Mouse (Mus musculus): ENCODE results near the gene Gm17657.
"Not testable (repeated sequence)": the region's sequence is repeated elsewhere in the genome, so short reads cannot be mapped to it uniquely, and the experiment has no call there.

The Gm17657 gene

DNA sequence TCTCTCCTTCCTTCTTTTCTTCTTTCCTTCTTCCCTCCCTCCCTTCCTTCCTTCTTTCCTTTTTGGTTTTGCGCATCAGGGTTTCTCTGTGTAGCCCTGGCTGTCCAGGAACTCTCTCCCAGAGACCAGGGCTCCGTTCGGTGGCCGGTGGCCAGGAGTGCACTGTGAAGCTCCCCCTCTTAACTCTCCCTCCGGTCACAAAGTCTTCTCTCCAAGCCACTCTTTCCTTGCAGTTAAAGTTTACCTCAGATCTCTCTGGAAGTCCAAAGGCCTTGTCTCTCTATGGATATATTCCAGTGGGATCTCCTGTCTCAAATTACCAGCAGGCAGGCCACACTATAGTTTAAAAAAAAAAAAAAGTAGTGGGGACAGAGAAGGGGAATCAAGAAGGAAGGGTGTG lies 4.2 kb downstream of the Gm17657 start:
- no peak for DNase-seq

DNA sequence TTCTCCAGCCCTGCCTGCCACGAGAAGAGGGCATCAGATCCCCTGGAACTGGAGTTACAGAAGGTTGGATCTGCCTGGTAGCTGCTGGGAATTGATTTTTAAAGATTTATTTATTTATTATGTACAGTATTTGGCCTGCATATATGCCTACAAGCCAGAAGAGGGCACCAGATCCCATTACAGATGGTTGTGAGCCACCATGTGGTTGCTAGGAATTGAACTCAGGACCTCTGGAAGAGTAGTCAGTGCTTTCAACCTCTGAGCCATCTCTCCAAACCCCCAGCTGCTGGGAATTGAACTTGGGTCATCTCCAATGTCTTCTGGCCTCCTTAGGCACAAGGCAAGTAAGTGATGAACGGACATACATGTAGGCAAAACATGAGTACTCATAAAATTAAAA lies 5.4 kb downstream of the Gm17657 start:
- no peak for DNase-seq

DNA sequence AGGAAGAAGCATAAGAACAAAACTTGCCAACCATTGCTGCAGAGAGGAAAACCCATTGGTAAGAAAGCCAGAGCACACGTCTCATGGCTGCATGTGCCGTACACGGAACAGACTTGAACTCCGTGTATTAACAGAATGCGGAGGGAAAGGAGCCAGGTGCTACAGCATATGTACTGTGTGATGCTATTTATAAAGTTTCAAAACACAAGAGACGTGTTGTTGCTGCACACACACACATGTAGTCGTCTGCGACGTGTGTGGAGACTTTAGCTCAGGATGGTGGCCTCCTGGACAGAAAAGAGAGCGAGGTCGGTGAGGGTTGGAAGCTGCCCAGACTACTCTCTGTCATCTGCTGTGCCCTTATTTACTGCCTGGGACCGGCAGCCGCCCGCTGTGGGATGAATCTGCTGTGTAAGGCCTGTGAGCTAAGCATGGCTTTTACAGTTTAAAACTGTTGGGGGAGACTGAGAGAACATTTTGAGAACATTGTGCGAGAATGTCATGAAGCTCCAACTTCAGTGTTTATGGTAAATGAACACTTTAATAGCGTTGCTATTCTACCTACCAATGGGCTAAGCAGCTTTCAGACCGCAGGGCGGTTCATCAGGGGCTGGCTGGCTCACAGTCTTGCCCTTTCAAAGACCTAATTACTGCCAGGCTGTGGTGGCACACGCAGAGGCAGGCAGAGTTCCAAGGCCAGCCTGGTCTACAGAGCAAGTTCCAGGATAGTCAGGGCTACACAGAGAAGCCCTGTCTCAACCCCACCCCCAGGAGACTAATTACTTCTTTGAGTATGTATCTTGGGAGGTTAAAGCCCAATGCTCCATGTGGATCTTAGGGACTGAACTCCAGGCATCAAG lies 6.4 kb downstream of the Gm17657 start:
- DNase-seq, result peak; percentile 46

DNA sequence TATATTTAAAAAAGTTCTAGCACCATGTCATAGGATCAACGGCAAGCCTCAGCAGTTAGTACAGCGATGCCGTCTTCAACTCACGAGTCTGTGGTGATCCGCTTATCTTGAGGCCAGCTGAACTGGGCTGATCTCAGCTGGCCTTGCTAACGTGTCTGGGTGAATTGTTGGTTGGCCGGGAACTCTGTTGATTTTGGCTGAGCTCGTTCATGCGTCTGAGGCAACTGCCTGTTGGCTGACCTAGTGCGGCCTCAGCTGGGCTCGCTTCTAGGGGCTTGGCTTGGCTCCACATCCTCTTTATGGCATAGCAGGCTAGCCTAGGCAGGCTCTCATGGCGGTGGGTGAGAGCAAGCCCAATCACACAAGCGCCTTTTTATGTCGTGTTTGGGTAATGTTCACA lies 8.0 kb downstream of the Gm17657 start:
- peak; percentile 48 for DNase-seq

DNA sequence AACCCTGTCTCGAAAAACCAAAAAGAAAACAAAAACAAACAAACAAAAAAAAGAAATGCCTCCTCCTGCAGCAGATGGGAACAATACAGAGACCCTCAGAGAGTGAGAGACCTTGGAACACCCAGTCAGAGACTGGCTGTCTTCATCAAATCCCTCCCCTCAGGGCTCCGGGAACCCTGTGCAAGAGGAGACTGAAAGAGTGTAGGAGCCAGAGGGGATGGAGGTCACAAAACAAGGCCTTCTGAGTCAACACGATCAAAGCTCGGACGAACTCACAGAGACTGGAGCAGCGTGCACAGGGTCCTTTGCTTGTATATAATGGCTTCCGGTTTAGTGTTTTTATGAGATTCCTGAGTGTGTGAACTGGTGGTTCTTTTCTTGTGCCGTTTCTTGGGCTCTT lies 9.0 kb downstream of the Gm17657 start:
- DNase-seq, result no peak

DNA sequence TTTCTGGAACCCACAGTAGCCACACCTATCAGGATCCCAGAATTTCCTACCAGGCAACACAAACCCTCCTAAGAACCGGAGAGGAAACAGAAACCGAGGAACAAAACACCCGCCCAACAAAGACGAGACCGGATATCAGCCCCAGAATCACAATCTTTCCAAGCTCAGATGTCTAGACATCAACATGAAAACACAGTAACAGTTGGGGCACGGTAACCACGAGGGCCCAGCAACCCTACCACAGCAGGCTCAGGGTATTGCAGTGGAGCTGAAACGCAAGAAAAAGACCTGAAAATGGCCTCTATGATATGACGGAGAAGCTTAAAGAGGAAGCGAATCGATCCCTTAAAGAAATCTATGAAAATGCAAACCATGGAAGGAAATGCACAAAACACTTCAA lies 15.6 kb downstream of the Gm17657 start:
- DNase-seq, result no peak

DNA sequence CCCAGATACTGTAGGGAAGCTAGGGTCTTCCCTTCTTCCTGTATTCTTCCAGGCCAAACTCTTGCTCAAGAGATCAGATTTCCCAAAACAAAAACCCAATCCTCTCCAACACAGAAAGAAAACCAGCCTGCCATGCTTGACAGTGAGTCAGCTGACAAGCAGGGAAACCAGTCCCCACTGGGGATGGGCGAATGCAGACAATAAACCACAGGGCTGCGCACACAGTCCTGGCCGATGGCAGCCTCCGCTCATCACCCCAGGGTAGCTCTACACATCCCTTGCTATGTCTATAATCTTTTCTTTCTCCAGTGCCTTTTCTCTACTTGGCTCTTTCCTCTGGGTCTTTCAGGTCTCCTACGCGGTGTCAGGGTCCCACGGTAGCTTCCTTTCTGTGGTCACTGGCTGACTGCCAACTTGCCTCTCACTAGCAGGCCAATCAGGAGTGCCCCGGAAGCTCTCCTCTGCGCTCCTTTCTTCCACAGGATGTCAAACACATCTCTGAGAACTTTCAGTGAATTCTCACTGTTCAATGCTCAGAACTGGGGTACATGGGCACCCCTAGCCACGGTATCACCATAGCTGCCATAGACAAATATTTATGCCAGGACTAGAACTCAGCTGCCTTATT lies 17.6 kb downstream of the Gm17657 start:
- no peak for DNase-seq

DNA sequence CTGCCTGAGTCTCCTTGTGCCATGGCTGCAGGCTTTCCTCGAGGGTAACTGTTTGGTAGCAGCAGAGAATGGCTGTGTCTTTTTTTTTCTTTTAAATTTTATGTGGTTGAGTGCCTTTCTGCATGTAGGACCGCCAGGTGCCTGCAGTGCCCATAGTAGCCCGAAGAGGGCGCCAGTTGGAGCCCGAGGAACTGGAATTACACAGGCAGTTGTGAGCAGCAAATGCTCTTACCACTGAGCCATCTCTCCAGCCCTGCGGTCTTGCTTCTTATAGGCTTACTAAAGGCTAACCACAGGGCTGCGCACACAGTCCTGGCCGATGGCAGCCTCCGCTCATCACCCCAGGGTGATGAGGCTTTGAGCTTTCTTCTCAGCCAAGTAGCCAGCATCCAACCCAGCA lies 18.2 kb downstream of the Gm17657 start:
- DNase-seq, result no peak

DNA sequence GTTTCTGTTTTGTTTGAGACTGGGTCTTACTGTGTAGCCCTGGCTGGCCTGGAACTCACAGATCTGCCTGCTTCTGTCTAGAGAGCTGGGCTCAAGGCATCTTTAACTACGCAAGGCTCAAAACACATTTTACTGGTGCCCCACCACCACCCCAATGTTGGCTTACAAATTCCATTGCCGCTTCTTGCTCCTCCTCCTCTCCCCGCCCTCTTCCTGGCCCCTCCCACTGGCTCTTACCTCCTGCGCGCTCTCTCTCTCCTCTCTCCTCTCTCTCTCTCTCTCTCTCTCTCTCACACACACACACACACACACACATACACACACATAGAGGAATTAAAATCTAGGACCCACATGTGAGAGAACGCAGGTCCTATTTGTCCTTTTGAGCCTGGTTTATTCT lies 18.9 kb downstream of the Gm17657 start:
- DNase-seq, result no peak

DNA sequence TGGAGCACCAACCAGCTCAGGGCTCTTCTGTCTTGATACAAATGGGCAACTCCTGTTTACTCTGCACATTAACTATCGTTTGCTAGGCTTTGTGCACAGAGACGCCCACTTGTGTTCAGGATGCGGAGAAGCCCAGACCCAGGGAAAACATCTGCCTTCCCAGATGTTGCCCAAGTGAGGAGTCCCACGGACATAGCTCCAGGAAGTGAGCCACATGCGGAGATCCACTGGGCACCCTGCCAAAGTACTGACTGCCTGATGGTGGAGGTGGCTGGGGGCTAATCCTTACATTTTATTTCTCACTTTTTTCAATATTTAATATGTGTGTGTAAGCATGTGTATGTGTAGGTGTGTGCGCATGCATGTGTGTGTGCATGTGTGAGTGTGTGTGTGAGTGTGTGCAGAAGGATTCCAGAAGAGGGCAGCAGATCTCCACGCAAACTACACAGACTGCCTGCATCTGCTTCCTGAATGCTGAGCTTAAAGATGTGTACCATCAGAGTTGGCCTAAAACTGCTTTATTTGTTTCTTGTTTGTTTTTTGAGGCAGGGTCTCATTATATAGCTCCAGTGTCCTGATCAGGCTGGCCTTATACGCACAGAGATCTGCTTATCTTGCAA lies 20.8 kb downstream of the Gm17657 start:
- no peak for DNase-seq

DNA sequence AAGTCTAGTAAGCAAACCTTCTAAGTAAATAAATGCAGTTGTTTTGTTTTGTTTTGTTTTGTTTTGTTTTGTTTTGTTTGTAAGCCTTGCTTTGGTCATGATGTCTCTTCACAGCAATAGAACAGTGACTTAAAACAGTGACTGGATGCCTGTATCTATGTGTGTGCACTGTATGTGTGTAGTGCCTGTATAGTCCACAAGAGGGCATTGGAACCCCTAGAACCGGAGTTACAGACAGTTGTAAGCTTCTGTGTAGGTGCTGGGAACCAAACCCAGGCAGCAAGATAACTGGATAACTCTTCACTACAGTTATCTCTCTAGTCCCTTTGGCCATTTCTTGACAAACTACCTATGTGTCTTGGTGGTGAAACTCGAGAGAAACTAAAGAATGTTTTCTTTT lies 23.8 kb downstream of the Gm17657 start:
- DNase-seq, result no peak

DNA sequence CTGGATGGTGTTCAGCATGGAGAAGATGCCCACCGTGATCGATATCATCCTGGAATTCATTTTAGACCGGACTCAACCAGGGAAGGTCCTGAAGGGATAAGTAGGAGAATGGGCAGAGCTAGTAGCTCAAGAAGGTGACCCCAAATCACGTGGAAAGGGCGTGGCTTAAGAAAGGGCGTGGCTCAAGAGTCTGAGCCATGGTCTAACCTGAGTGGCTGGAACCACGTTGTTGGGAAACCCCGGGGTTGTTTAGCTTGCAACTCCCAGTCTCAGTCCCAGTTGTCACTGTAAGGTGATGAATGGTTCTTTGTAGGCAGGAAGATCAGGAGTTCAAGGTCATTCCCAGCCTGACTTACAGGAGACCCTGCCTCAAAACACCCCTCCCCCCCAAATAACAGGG lies 29.7 kb downstream of the Gm17657 start:
- no peak for DNase-seq

DNA sequence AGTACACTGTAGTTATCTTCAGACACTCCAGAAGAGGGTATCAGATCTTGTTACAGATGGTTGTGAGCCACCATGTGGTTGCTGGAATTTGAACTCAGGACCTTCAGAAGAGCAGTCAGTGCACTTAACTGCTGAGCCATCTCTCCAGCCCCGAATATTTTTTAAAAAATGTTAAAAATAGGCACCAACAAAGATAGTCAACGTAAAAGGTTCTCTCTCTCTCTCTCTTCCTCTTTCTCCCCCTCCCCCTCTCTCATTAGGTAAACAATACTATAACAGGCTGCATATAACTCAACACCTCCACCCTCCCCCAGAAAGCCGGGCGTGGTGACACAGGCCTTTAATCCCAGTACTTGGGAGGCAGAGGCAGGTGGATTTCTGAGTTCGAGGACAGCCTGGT lies 30.8 kb downstream of the Gm17657 start:
- DNase-seq, result not testable (repeated sequence)

DNA sequence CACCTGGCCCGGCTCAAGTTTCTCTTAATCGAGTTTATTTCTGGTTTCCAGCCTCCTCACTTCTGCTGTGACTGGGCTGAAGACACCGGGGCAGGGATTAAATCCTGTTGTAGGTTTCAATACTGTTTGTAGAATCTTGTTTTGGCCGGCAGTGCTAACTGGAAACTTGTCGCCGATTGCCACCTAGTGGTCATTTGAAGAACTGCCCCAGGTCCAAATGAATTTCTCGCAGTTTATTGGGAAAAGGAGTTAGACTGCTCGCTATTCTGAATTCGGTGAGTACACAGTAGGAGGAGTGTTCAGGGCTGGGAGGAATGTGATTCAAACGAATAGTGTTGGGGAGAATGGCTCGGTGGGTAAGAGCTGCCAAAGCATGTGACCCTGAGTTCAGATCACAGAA lies 35.0 kb downstream of the Gm17657 start:
- peak; percentile 85 for DNase-seq

DNA sequence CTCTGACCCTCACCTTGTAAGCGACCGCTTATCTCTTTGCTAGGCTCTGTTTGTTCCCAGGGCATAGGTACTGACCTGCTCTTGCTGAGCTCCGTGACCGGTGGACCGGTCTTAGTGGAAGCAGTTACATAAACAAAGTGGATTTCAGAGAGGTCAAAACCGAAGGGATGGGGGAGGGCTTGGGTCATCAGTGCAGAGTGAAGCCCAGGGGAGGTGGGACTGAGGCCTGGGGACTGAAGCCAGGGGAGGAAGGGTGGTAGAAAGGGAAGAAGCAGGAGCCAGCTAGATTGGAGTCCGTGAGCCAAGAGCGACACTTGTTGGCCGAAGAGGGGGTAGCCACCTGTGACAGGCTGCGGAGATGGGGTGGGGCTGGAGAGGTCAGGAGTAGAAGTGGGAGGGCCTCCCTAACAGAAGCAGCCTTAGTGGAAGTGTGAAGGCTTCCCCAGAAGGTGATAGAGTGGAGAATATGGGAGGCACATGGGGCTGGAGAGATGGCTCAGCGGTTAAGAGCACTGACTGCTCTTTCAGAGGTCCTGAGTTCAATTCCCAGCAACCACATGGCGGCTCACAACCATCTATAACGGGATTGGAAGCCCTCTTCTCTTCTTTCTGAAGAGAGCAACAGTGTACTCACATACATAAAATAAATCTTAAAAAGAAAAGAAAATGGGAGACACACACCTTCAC lies 36.3 kb downstream of the Gm17657 start:
- DNase-seq, result no peak

DNA sequence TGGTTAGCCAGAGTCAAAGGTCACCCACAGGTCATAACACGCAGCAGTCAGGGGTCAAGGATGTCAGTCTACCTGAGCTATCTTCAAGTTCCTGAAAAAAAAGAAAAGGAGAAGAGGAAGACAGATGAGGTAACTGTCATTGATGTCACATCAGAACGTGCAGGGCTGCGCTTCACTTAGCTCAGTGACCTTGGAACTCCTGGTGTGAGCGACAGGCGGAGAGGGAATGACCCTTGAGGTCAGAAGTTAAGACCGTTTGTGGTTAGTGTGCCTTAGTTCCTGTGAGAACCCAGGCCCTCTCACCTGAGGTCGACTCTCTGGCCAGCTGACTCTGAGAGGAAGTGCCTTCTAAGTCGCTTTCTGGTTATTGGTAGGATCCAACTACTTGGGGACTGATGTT lies 38.7 kb downstream of the Gm17657 start:
- DNase-seq, result no peak

DNA sequence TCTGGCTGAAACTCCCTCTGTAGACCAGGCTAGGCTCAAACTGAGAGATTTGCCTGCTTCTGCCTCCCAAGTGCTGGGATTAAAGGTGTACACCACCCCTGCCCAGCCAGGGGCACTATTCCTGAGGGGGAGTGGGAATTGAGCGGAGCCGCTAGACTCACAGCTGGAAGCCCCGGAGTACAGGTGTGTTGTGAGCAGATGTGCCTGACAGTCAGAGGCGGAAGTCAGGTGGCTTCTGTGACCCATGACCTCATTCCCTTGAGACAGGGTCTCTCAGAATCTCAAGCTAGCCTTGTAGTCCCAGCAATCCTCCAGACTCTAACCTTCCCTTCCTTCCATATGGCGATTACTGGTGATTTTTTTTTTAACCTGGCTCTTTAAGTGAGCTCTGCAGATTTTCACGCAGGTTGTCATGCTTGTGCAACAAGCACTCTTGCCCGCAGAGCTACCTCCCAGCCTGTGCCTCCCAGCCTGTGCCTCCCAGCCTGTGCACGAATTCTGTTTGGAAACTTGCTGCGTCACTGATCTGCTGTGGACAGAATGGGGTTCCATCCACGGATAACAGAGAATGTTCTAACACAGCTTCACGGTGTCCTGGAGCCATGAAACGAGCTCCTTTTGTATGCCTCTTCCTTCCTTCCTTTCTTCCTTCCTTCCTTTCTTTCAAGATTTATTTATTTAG lies 40.4 kb downstream of the Gm17657 start:
- DNase-seq, result no peak

DNA sequence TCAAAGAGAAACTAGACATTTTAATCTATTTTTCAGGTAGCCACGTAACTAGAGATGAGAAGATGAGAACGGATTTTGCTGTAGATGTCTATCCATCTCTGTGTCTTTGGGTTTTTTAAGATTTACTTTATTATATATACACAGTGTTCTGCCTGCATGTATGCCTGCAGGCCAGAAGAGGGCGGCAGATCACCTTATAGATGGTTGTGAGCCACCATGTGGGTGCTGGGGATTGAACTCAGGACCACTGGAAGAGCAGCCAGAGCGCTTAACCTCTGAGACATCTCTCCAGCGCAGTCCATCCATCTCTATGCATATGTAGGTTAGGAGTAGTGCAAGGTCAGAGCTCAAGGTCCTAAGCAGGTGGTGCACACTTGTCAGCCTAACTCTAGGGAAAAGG lies 45.7 kb downstream of the Gm17657 start:
- no peak for DNase-seq

DNA sequence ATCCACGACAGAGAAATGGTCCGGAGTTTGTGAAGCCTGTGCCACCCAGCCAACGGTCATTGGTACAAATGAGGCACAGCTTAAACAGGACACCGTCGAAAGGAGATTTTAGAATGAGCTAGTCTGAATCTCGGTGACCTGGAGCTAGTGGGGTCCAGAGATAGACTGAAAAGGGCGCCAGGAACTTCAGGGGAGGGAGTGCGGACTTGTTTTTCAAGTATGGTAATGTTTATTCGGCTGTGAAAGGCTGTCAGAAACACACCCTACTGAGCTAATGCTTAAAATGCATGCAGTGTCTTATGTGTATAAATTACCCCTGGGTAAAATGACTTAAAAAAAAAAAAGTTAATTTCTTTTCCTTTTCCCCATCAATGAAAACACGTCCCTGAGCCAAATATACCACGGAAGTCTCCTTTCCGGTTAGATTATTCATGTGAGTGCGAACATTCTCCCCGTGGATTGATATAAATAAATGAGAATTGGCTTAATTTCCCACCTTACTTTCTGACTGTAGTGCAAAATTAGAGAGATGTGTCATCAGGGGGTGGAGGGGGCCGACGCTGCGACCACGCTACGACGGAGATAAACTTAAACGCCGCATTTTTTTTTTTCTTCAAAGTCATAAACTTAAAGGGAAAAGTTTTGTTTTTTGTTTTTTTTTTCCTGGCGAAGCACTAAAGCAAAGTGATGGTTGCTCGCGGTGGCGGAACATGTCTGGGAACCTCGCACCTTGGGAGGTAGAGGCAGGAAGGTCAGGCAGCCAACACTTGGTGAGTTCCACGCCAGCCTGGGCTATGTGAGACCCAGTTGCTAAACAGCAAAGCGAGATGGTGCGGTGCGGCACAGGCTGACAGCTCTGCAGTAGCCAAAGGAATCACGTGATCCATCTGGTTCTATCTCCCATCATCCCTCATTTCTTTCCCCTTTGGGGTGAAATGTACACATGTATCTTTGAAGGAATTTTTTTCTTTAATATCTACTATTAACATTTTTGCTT lies 46.5 kb downstream of the Gm17657 start:
- no peak for DNase-seq

DNA sequence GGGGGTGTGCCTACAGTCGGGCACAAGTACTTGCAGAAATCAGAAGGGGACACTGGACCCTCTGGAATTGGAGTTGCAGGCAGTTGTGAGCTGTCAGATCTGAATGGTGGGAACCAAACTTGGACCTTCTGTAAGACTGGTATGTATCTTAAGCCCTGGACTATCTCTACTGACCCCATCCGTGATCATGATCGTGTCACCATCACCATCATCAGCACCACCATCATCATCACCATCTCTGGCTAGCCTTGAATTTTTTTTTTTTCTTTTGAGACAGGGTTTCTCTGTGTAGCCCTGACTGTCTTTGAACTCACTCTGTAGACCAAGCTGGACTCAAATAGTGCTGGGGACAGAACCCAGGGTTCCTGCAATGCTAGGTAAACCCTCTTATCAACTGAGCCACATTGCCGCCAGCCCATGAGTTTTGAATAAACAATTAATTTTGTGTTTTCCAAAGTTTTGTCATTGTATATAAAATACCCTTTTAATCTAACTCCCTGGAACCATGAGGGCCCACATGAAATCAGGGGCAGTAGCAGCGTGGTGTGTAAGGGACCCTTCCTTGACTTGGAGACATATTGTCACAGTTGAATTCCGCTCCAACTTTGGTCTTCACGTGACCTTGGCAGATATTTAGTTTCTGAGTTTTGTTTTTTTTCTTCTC lies 47.3 kb downstream of the Gm17657 start:
- no peak for DNase-seq

DNA sequence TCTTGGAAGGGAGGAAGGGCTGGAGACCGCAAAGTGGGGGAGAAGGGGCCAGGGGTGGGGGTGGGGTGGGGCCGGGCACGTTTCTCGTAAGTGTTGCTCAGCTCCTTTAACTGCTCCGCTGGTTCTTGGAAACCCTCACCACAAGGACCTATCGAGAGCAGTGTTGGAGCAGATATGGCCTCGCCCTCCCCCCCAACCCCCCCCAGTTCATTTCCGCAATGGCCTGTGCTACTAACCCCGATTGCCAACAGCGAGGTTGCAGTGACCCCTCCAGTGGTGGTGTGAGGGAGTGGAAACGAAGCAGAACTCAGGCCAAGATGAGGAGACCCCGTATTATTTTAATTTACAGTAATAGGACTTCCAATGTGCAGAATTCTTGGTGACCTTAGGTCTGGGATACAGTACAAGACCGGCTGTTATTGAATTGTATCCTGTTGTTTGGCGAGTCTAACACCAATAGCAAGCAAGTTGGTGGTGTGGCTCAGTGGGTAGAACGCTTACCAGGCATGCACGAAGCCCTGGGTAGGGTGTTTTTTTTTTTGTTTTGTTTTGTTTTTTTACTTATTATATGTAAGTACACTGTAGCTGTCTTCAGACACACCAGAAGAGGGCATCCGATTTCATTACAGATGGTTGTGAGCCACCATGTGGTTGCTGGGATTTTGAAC lies 48.5 kb downstream of the Gm17657 start:
- no peak for DNase-seq
